Comparison of ENCODE assay signal across 23 mouse cellular contexts in genomic region chr11:50814233-50814632, GRCm38 (mm10). TPM values are rescaled to one million over a fixed set of nuclear protein-coding genes. Genes with fewer than 3 reads are reported as not detected.
"Had no signal": no experiment of that assay in that cellular context is flagged by ENCODE, and none has a peak within 500 bp of the region (broad histone marks: within the 10 kb centered on the region; RNA-seq: fewer than 3 reads in every experiment).

No protein-coding gene starts in this region.

- H3K4me3 ChIP-seq: lung, embryonic 15.5 days; megakaryocyte, embryonic 14.5 days; midbrain, embryonic 12.5 days; neural tube, embryonic 12.5 days; stomach, embryonic 15.5 days had no signal

- H3K4me2 ChIP-seq: lung, embryonic 15.5 days; midbrain, embryonic 12.5 days; neural tube, embryonic 12.5 days; stomach, embryonic 15.5 days had no signal

- H3K9me3 ChIP-seq: stomach, embryonic 15.5 days had no signal

- DNase-seq: liver, postnatal 0 days; lung, adult 2 months; lung, postnatal 14 days; lung, postnatal 36 days; midbrain, embryonic 14.5 days; right cerebral cortex, postnatal 14 days; thymus, adult 2 months; thymus, postnatal 25 days; thymus, postnatal 4 days had no signal

- H3K27me3 ChIP-seq: lung, embryonic 15.5 days; megakaryocyte, embryonic 14.5 days; midbrain, embryonic 12.5 days; neural tube, embryonic 12.5 days; stomach, embryonic 15.5 days had no signal

- H3K4me1 ChIP-seq: lung, embryonic 15.5 days; megakaryocyte, embryonic 14.5 days; midbrain, embryonic 12.5 days; neural tube, embryonic 12.5 days; stomach, embryonic 15.5 days had no signal

- H3K27ac ChIP-seq: lung, embryonic 15.5 days; macrophage; midbrain, embryonic 12.5 days; neural tube, embryonic 12.5 days; stomach, embryonic 15.5 days; stomach, postnatal 0 days had no signal

- H3K9ac ChIP-seq: liver, postnatal 0 days; lung, embryonic 15.5 days; midbrain, embryonic 12.5 days; neural tube, embryonic 12.5 days; stomach, embryonic 15.5 days had no signal

- ATAC-seq: liver, postnatal 0 days; lung, postnatal 0 days; midbrain, embryonic 16.5 days had no signal

RNA-seq across cellular contexts. Expression of gene Zfp879, which starts 27.1 kb away (rescaled TPM):
- total RNA-seq: monocyte, adult 5-6 weeks; neutrophil, adult 5-6 weeks had no signal
- polyA plus RNA-seq: macrophage had no signal

RNA-seq across cellular contexts. Expression of gene Grm6, which starts 36.3 kb away (rescaled TPM):
- total RNA-seq: megakaryocyte progenitor cell, adult 5-6 weeks had no signal
- polyA plus RNA-seq: liver, postnatal 0 days; macrophage; midbrain, embryonic 12.5 days; midbrain, embryonic 14.5 days; midbrain, embryonic 16.5 days; neural tube, embryonic 14.5 days; stomach, postnatal 0 days; urinary bladder, adult 2 months had no signal
